Mouse (Mus musculus) G1E (cell line): ENCODE data around the gene Ntrk1. TPM values are rescaled to one million over a fixed set of nuclear protein-coding genes. Genes with fewer than 3 reads are reported as not detected.

ENCODE experiments used
- ATAC-seq: 2 replicates; pipeline ENCODE4 v1.8.0; 2016; ENCODE audit warnings: mild to moderate bottlenecking; ENCODE audit not compliant: insufficient number of reproducible peaks, poor library complexity, low FRiP score, severe bottlenecking; ENCODE audit errors: extremely low read depth
- DNase-seq: peaks from one replicate; pipeline ENCODE4 v3.0.0; 2012; ENCODE audit warnings: low spot score
- H3K27me3 ChIP-seq: 2 replicates; pipeline ENCODE4 v1.6.1; 2012; ENCODE audit warnings: mild to moderate bottlenecking, low read length, inconsistent platforms; ENCODE audit not compliant: insufficient read depth
- H3K36me3 ChIP-seq: replicated peaks from 2 replicates; pipeline ENCODE3; 2012; ENCODE audit warnings: mild to moderate bottlenecking, inconsistent platforms
- H3K4me1 ChIP-seq: 2 replicates; pipeline ENCODE4 v1.6.1; 2012; ENCODE audit warnings: low read depth, low read length, inconsistent platforms, mixed read lengths; ENCODE audit not compliant: insufficient read depth
- H3K4me3 ChIP-seq: 2 replicates; pipeline ENCODE4 v1.5.1; 2012; ENCODE audit warnings: low read depth, mild to moderate bottlenecking, inconsistent platforms, low read length, moderate library complexity, mixed read lengths
- H3K9me3 ChIP-seq: replicated peaks from 2 replicates; pipeline ENCODE4 v1.6.1; 2012; ENCODE audit warnings: inconsistent platforms
- CTCF ChIP-seq: IDR thresholded peaks from 2 replicates; pipeline ENCODE4 v1.5.1; 2012; ENCODE audit warnings: low read depth, low read length, inconsistent platforms, mixed read lengths
- GATA1 ChIP-seq: IDR thresholded peaks from 2 replicates; pipeline ENCODE4 v1.6.1; 2012; ENCODE audit warnings: borderline replicate concordance, low read length, inconsistent platforms, mixed read lengths
- GATA2 ChIP-seq: IDR thresholded peaks from 2 replicates; pipeline ENCODE4 v1.6.1; 2012; ENCODE audit warnings: low read depth, low read length, inconsistent platforms, borderline replicate concordance
- POLR2AphosphoS5 ChIP-seq: IDR thresholded peaks from 2 replicates; pipeline ENCODE4 v1.6.1; 2012; ENCODE audit warnings: low read depth, low read length, inconsistent platforms; ENCODE audit not compliant: insufficient replicate concordance
- TAL1 ChIP-seq: conservative IDR thresholded peaks from 2 replicates; pipeline ENCODE4 v1.6.1; 2012; ENCODE audit warnings: low read depth, low read length, inconsistent platforms, mixed read lengths
- polyA plus RNA-seq: library from polyadenylated mRNA; stranded (reverse); fragments of >175 nt; gene quantifications from 2 replicates; pipeline ENCODE4 v1.2.3, GENCODE M21; 2012
- total RNA-seq, 2 experiments: library from RNA; stranded (forward) in 1 of 2; stranded (reverse) in 1 of 2; fragments of 200-1000 nt in 1 of 2; fragments of >200 nt in 1 of 2; fragmentation: Nextera tagmentation in 1 of 2; gene quantifications; 2 replicates each; pipeline ENCODE4 v1.2.3; 2014 to 2017

The Ntrk1 gene
- total and polyA plus RNA-seq, 3 experiments, result not detected

DNA sequence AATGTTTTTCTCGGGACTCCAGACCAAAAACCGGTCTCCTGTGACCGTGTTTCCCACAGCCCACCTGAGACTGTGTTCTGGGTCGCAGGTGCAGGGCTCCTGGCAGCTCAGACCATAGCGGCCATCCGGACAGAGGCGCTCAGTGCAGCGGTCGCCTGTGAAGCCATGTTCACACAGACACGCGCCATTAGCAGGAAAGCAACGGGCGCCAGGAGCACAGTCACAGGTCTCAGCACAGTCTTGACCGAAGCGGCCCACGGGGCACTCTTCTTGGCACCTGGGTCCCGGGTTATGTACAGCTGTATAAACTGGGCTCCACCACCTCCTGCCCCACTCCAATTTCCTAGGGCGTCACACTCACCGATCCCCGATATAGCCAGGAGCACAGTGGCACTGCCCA, 38.5 kb downstream of the Ntrk1 start:
- H3K36me3 ChIP-seq, result no peaks in the 10 kb centered on the region
- ATAC-seq (no peak), DNase-seq (no peak)
- TF ChIP-seq TAL1 (no peak), CTCF (no peak)
- H3K9me3 ChIP-seq, result no peaks in the 10 kb centered on the region
- H3K4me1 ChIP-seq, result peaks cover 5% of the 10 kb centered on the region
- no peak overlapping the region for H3K4me3 ChIP-seq
- H3K27me3 ChIP-seq, result peaks cover 44% of the 10 kb centered on the region

GRCm38 (mm10) chr3:87755964-87756363, 39.0 kb downstream of the Ntrk1 start:
- ATAC-seq (no peak), DNase-seq (peak; percentile 20)
- Histone ChIP-seq H3K4me3 (no peak overlapping the region), H3K27me3 (peaks cover 47% of the 10 kb centered on the region), H3K4me1 (peaks cover 5% of the 10 kb centered on the region), H3K9me3 (no peaks in the 10 kb centered on the region), H3K36me3 (no peaks in the 10 kb centered on the region)
- TF ChIP-seq POLR2AphosphoS5 (no peak), TAL1 (no peak), CTCF (no peak), GATA2 (no peak), GATA1 (no peak)

GRCm38 (mm10) chr3:87753829-87754228, 41.1 kb downstream of the Ntrk1 start:
- Histone ChIP-seq H3K27me3 (peaks cover 54% of the 10 kb centered on the region), H3K4me3 (no peak overlapping the region), H3K9me3 (no peaks in the 10 kb centered on the region), H3K4me1 (peaks cover 3% of the 10 kb centered on the region), H3K36me3 (no peaks in the 10 kb centered on the region)
- TF ChIP-seq GATA1 (no peak), GATA2 (no peak), CTCF (no peak), TAL1 (no peak), POLR2AphosphoS5 (no peak)
- DNase-seq, result no peak
- no peak for ATAC-seq

DNA sequence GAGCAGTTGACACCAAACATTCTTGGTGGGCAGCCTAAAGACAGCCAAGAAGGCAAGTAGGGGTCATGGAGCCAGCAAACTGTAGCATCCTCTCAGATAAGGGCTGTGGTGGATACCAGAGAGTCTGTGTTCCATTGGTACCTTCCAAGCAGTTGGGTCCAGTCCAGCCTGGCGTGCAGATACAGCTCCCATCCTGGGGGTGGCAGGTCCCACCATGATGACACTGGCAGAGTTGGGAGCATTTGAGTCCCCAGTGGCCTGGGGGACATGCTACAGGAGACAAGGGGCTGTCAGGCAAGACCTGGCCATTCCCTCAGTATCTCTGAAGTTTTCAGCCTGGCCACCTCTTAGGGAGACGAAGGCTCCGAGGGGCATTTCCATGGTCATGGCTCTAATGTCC, 42.4 kb downstream of the Ntrk1 start:
- ATAC-seq, result no peak
- no peak for DNase-seq
- Histone ChIP-seq H3K36me3 (no peaks in the 10 kb centered on the region), H3K27me3 (peaks cover 56% of the 10 kb centered on the region), H3K4me1 (no peaks in the 10 kb centered on the region), H3K4me3 (no peak overlapping the region), H3K9me3 (no peaks in the 10 kb centered on the region)
- TF ChIP-seq CTCF, result no peak
- no peak for TF ChIP-seq TAL1
- no peak for TF ChIP-seq GATA2
- TF ChIP-seq GATA1, result no peak
- no peak for TF ChIP-seq POLR2AphosphoS5

GRCm38 (mm10) chr3:87749977-87750376, 45.0 kb downstream of the Ntrk1 start:
- no peak for TF ChIP-seq GATA1
- TF ChIP-seq POLR2AphosphoS5, result no peak
- no peak for TF ChIP-seq TAL1
- TF ChIP-seq CTCF, result no peak
- no peak for TF ChIP-seq GATA2
- no peaks in the 10 kb centered on the region for H3K4me1 ChIP-seq
- H3K9me3 ChIP-seq, result no peaks in the 10 kb centered on the region
- ATAC-seq (no peak), DNase-seq (no peak)
- no peak overlapping the region for H3K4me3 ChIP-seq
- no peaks in the 10 kb centered on the region for H3K36me3 ChIP-seq
- H3K27me3 ChIP-seq, result peaks cover 51% of the 10 kb centered on the region

- no peak for TF ChIP-seq GATA1
- peak; percentile 39; the same call in 1 of the 2 replicates for TF ChIP-seq CTCF
- no peak for TF ChIP-seq GATA2
- H3K27me3 ChIP-seq, result peaks cover 47% of the 10 kb centered on the region
- no peaks in the 10 kb centered on the region for H3K36me3 ChIP-seq
- ATAC-seq (no peak), DNase-seq (peak; percentile 39)
- no peaks in the 10 kb centered on the region for H3K9me3 ChIP-seq
- no peak overlapping the region for H3K4me3 ChIP-seq
- H3K4me1 ChIP-seq, result no peaks in the 10 kb centered on the region
These were observed 45.9 kb downstream of the Ntrk1 start for GRCm38 (mm10) chr3:87749036-87749435.

GRCm38 (mm10) chr3:87748431-87748830, 46.5 kb downstream of the Ntrk1 start, which contains the start of gene Lrrc71:
Lrrc71 (minus strand) TSS chr3:87748625.
- Histone ChIP-seq H3K36me3 (no peaks in the 10 kb centered on the region), H3K9me3 (no peaks in the 10 kb centered on the region), H3K4me1 (no peaks in the 10 kb centered on the region), H3K4me3 (no peak within 1 kb of the TSS), H3K27me3 (peaks cover 41% of the 10 kb centered on the region)
- TF ChIP-seq GATA2, result no peak
- TF ChIP-seq TAL1, result no peak
- no peak for TF ChIP-seq CTCF
- no peak for TF ChIP-seq POLR2AphosphoS5
- TF ChIP-seq GATA1, result no peak
- ATAC-seq (no peak), DNase-seq (no peak)
